Mouse (Mus musculus): ENCODE results near the gene Clstn1. TPM values are rescaled to one million over a fixed set of nuclear protein-coding genes. Genes with fewer than 3 reads are reported as not detected.
A peak's percentile ranks its signal among the peaks of the same experiment; 100 is the strongest.

The Clstn1 gene
- polyA plus RNA-seq, 1 experiment from 2014 or later, result 41.8 TPM

DNA sequence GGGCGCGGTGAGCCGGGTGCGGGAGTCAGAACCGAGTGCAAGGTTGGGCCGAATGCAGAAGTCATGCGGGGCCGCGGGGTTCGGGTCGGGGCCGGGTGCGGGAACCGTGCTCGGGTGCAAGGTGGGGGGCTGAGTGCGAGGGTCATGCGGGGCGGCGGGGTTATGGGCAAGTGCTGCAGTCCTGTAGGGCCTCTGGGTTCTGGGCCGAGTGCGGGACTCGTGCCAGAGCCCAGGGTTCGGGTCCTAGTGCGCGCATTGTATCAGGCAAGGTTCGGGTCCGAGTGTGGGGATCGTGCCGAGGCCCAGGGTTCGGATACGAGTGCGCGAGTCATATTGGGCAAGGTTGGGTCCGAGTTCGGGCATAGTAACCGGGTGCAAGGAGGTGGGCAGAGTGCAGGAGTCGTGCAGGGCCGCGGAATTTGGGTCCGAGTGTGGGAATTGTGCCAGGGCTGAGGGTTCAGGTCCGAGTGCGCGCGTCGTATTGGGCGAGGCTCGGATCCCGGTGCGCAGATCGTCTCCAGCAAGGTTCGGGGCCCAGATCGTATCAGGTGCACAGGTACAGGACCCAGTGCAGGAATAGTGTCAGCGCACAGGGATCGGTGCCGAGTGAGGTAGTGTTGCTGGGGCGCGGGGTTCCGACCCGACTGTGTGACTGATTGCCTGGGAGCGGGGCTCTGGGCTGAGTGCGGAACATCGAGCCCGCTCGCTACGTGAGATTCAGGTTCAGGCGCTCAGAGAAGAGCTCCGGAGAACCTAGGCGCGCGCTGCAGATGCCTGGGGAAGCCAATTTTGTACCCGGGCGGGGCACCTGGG, 721 bp downstream of the Clstn1 start:
- peak; percentile 63 for ATAC-seq (replicated peaks; ENCODE audit: low FRiP score)
- Histone ChIP-seq H3K27ac (no peak overlapping the region), H3K9me3 (replicated peaks) (no peaks in the 10 kb centered on the region)

DNA sequence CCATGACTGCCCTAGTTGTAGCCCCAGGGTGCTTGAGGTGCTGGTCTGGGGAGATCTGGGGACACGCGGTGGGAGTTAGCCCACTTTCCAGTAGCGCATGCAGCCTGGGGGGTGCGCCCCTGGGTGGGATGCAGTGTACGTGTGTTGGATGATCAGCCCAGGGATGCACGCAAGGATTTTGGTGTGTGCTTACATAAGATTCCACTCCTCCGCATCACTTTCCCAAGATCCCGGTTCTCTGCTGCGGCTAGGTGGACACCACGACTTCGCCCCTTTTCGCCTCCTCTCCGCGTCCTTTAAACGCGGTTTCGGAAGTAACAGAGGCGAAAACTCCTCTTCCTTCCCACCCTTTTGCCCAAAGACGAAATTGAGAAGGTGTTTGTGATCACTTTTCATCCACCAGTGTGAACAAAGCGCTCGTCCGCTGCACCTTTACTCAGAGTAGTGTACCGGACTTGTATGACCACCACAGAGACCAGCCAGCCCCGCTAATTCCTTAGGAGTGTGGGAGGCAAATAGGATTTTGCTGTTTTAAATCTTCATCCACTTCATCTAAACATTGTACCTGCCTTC, 1.4 kb downstream of the Clstn1 start:
- H3K4me1 ChIP-seq, result peaks cover 26% of the 10 kb centered on the region
- H3K4me2 ChIP-seq, result peak overlapping the region; percentile 89
- peak overlapping the region; percentile 89 for H3K4me3 ChIP-seq (replicated peaks)
- H3K36me3 ChIP-seq, result no peaks in the 10 kb centered on the region
- peak overlapping the region; percentile 85 for H3K9ac ChIP-seq
- H3K27me3 ChIP-seq, result peaks cover 50% of the 10 kb centered on the region
- no peaks in the 10 kb centered on the region for H3K9me3 ChIP-seq (replicated peaks)
- WGBS, result 5% methylated on average over 24 of the region's 24 CpGs
- no peak; the same call in 1 of the 2 replicates for ATAC-seq (replicated peaks; ENCODE audit: low FRiP score)
- H3K27ac ChIP-seq, result no peak overlapping the region

More for the DNA sequence above, 721 bp downstream of the Clstn1 start:
- H3K4me1 ChIP-seq, result peaks cover 24% of the 10 kb centered on the region
- H3K9ac ChIP-seq, result peak overlapping the region; percentile 85
- peak overlapping the region; percentile 89 for H3K4me3 ChIP-seq (replicated peaks)
- peak overlapping the region; percentile 89 for H3K4me2 ChIP-seq
- peaks cover 50% of the 10 kb centered on the region for H3K27me3 ChIP-seq
- H3K36me3 ChIP-seq, result no peaks in the 10 kb centered on the region
- WGBS, result under 1% methylated on average over 72 of the region's 72 CpGs

DNA sequence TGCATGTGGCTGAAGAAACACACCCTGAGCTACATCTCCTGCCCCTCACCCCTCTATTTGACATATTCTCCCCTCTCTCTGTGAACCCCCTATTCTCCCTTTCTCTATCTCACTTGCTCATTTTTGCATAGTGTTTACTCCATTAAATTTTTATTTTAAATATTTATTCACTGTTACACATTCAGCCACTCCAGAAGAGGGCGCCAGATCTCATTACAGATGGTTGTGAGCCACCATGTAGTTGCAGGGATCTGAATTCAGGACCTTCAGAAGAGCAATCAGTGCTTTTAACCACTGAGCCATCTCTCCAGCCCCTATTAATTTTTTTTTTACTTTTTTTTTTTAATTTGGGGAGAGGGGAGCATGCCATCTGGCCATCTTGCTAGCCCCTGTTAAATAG, 3.9 kb downstream of the Clstn1 start:
- Histone ChIP-seq H3K4me3 (replicated peaks) (no peak overlapping the region), H3K27me3 (peaks cover 35% of the 10 kb centered on the region), H3K36me3 (no peaks in the 10 kb centered on the region), H3K27ac (no peak overlapping the region), H3K9ac (no peak overlapping the region), H3K4me1 (peaks cover 26% of the 10 kb centered on the region), H3K4me2 (no peak overlapping the region), H3K9me3 (replicated peaks) (no peaks in the 10 kb centered on the region)
- no peak for ATAC-seq (replicated peaks; ENCODE audit: low FRiP score)
- 94% methylated on average over 1 of the region's 1 CpGs for WGBS

DNA sequence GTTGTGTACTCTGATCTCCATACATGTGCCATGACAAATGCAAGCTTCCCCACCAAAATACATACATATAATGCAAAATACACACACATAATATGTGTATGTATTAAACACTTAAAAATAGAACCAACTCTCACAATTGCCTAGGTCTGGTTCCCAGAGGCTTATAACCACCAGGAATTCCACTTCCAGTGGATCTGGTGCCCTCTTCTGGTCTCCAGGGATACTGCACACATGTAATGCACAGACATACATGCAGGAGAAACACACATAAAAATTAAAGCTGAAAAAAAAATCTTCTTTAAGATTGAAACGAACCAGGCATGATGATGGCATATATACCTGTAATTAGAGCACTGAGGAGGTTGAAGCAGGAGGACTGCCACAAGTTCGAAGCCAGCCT, 5.2 kb downstream of the Clstn1 start:
- H3K36me3 ChIP-seq, result no peaks in the 10 kb centered on the region
- no peak for ATAC-seq (replicated peaks; ENCODE audit: low FRiP score)
- no peak overlapping the region for H3K27ac ChIP-seq
- no peak overlapping the region for H3K9ac ChIP-seq
- no peak overlapping the region for H3K4me2 ChIP-seq
- 89% methylated on average over 2 of the region's 2 CpGs for WGBS
- H3K4me3 ChIP-seq (replicated peaks), result no peak overlapping the region
- H3K4me1 ChIP-seq, result peaks cover 18% of the 10 kb centered on the region
- H3K27me3 ChIP-seq, result peaks cover 26% of the 10 kb centered on the region
- H3K9me3 ChIP-seq (replicated peaks), result no peaks in the 10 kb centered on the region

DNA sequence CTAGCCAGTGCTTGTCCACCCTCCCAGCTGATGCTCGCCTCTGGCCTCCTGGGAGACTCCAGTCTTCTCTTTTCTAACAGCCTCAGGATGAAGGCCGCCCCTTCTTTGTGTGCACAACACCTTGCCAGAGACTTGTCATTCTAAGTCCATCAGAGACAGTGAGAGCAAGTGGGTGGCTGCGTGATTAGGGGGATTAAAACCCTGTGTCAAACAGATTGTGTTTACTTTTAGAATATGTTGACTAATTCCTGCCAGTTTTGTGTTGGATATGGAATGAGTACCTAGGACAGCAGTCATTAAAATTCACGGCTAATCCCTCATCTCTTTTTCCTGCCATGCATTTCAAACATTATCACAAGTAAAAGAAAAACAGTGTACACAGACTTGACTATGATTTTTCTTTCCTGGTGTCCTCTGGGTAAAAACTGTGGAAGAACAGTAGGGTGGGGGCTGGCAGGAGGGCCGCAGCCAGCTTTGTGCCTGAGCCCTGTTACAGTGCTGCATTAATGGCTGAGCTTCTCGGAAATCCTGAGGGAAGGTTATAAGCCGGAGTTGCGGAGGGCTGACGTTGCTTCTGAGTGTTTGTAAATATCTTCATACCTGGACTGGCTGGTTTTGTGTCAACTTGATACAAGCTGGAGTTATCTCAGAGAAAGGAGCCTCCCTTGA, 8.8 kb downstream of the Clstn1 start:
- 86% methylated on average over 9 of the region's 9 CpGs for WGBS
- ATAC-seq (replicated peaks; ENCODE audit: low FRiP score), result no peak

DNA sequence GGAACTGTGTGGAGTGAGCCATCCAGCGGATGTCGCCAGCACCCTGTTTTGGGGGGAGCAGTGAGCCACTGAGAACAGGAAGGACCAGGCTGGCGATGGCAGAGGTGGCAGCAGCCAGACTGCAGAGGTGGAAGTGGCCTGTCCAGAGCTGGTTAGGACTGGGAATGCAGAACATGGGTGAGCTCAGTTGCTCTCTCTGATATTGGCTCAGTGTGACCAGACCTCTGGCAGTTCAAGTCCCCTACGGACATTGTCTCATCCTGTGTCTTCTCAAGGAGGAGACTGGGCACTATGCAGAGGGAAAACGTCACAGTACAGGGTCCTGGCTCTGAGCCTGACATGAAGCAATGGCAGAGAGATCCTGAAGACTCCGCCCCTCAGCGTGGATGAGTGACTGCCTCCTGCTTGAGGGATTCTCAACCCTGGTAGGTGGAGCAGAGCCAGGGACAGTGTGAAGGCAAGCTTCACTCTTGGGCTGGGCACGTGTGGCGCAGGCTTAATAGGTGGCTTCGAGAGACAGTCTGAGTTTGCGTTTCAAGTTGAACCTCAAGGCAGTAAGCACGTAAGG, 11.5 kb downstream of the Clstn1 start:
- Histone ChIP-seq H3K4me1 (peaks cover 10% of the 10 kb centered on the region), H3K36me3 (no peaks in the 10 kb centered on the region), H3K9me3 (replicated peaks) (no peaks in the 10 kb centered on the region), H3K27ac (no peak overlapping the region), H3K9ac (no peak overlapping the region), H3K4me3 (replicated peaks) (no peak overlapping the region), H3K4me2 (no peak overlapping the region), H3K27me3 (no peaks in the 10 kb centered on the region)
- ATAC-seq (replicated peaks; ENCODE audit: low FRiP score), result no peak
- WGBS, result 74% methylated on average over 12 of the region's 12 CpGs

More for the DNA sequence above, 8.8 kb downstream of the Clstn1 start:
- no peaks in the 10 kb centered on the region for H3K27me3 ChIP-seq
- H3K27ac ChIP-seq, result no peak overlapping the region
- H3K4me2 ChIP-seq, result no peak overlapping the region
- H3K4me3 ChIP-seq (replicated peaks), result no peak overlapping the region
- H3K9ac ChIP-seq, result no peak overlapping the region
- H3K4me1 ChIP-seq, result peaks cover 2% of the 10 kb centered on the region; the same call in 1 of the 2 replicates
- H3K36me3 ChIP-seq, result no peaks in the 10 kb centered on the region
- no peaks in the 10 kb centered on the region for H3K9me3 ChIP-seq (replicated peaks)

DNA sequence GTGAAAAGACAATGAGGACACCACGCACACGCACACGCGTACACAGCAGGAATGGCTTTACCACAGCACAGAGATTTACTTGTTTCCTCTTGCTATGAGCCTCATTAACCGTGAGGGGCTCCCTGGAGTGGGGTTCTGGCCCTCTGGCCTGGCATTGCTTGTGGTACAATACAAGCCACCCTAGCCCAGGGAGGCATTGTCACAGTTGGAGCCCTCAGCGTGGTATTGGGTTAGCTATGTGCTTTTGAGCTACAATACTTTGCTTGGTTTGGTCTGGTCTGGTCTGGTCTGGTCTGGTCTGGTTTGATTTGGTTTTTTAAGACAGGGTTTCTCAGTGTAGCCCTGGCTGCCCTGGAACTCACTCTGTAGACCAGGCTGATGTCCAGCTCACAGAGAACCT, 13.3 kb downstream of the Clstn1 start:
- ATAC-seq (replicated peaks; ENCODE audit: low FRiP score), result no peak
- Histone ChIP-seq H3K27ac (no peak overlapping the region), H3K4me3 (replicated peaks) (no peak overlapping the region), H3K9ac (no peak overlapping the region), H3K4me2 (no peak overlapping the region), H3K36me3 (no peaks in the 10 kb centered on the region), H3K4me1 (peaks cover 10% of the 10 kb centered on the region), H3K27me3 (no peaks in the 10 kb centered on the region), H3K9me3 (replicated peaks) (no peaks in the 10 kb centered on the region)
- 94% methylated on average over 6 of the region's 6 CpGs for WGBS

DNA sequence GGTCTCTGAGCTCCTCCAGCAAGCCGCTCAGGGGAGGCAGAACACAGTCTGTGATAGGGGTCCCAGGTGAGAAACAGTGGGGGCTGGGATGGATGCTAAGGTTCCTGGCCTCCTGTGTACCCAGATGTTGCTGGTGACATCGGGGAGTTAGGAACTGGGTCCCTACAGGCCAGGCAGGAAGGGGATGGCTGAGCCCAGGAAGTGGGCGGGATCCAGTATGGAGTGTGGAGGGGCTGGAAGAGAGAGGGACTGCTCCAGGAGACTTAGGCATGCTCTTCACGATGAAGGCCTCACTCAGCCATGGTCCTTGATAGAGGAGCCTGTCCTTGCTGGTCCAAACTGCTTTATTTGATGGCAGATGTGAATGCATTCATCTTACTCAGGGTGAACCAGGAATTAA, 13.9 kb downstream of the Clstn1 start:
- Histone ChIP-seq H3K9ac (no peak overlapping the region), H3K4me2 (no peak overlapping the region), H3K4me1 (peaks cover 10% of the 10 kb centered on the region), H3K36me3 (no peaks in the 10 kb centered on the region), H3K27me3 (no peaks in the 10 kb centered on the region), H3K27ac (no peak overlapping the region), H3K4me3 (replicated peaks) (no peak overlapping the region), H3K9me3 (replicated peaks) (no peaks in the 10 kb centered on the region)
- 80% methylated on average over 4 of the region's 4 CpGs for WGBS
- ATAC-seq (replicated peaks; ENCODE audit: low FRiP score), result no peak

DNA sequence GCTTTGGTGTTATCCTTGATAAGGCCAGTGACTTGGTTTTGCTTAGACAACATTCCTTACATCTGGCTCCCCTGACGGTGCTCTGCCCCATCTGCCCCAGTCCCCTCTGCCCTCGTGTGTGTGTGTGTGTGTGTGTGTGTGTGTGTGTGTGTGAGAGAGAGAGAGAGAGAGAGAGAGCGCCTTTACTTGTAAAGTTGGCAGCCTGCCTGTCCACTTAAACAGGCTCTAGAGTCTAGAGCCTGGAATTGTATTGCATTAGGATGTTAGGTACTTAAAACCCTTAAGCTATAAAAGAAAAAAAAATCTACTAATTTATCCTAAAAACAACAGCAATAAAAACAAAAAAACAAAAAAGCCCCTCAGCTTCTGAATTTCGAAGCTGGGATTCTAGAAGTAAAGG, 15.2 kb downstream of the Clstn1 start:
- no peak for ATAC-seq (replicated peaks; ENCODE audit: low FRiP score)
- Histone ChIP-seq H3K4me1 (peaks cover 10% of the 10 kb centered on the region), H3K27me3 (no peaks in the 10 kb centered on the region), H3K9me3 (replicated peaks) (no peaks in the 10 kb centered on the region), H3K4me2 (no peak overlapping the region), H3K27ac (no peak overlapping the region), H3K4me3 (replicated peaks) (no peak overlapping the region), H3K36me3 (no peaks in the 10 kb centered on the region), H3K9ac (no peak overlapping the region)
- 30% methylated on average over 4 of the region's 4 CpGs for whole genome bisulfite sequencing

DNA sequence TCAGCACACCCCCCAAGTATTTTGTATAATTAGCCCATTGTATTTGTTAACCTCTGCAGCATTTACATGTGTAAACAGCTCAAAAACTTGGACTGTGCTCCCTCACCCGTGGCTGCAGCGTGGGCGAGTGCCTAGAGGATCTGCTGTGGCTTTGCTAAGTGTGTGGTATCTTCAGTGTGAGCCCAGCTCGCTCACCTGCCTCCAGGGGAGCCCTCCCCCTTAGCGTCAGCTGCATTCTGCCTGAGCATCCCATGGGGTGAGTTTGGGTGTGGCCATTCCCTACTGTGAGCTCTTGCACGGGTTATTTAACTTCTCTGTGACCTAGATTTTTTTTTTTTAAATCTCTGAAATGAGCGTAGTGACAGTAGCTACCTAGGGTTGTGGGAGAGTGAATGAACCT, 16.0 kb downstream of the Clstn1 start:
- Histone ChIP-seq H3K36me3 (no peaks in the 10 kb centered on the region), H3K9ac (no peak overlapping the region), H3K9me3 (replicated peaks) (no peaks in the 10 kb centered on the region), H3K27me3 (no peaks in the 10 kb centered on the region), H3K4me1 (peaks cover 17% of the 10 kb centered on the region), H3K27ac (no peak overlapping the region), H3K4me3 (replicated peaks) (no peak overlapping the region), H3K4me2 (no peak overlapping the region)
- 57% methylated on average over 7 of the region's 7 CpGs for WGBS
- no peak for ATAC-seq (replicated peaks; ENCODE audit: low FRiP score)

DNA sequence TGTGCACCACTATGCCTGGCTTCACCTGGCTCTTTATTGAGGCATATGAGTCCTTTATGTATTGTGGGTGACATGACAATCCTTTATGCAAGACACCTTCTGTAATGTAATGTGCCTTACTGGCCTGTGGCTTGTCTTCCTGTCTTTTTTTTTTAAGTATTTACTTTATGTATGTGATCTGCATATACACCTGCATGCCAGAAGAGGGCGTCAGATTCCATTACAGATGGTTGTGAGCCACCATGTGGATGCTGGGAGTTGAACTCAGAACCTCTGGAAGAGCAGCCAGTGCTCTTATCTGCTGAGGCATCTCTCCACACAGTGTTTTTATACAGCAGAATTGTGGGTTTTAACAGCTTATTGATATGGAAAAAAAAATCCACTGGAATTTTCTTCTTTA, 17.6 kb downstream of the Clstn1 start:
- Histone ChIP-seq H3K9ac (no peak overlapping the region), H3K36me3 (no peaks in the 10 kb centered on the region), H3K27ac (no peak overlapping the region), H3K4me3 (replicated peaks) (no peak overlapping the region), H3K27me3 (no peaks in the 10 kb centered on the region), H3K9me3 (replicated peaks) (no peaks in the 10 kb centered on the region), H3K4me2 (no peak overlapping the region), H3K4me1 (peaks cover 27% of the 10 kb centered on the region)
- WGBS, result 63% methylated on average over 1 of the region's 1 CpGs
- no peak for ATAC-seq (replicated peaks; ENCODE audit: low FRiP score)

DNA sequence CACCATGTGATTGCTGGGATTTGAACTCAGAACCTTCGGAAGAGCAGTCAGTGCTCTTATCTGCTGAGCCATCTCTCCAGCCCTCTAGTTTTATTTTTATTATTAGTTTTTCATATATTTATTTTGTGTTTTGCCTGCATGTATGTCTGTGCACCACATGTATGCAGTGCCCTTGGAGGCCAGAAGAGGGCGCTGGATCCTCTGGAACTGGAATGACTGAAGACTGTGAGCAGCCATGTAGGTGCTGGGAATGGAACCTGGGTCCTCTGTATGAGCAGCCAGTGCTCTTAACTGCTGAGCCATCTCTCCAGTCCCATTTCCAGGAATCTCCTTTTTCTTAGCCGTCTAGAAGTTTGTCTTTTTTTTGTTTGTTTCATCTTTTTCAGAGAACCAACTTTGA, 18.2 kb downstream of the Clstn1 start:
- Histone ChIP-seq H3K4me2 (no peak overlapping the region), H3K9me3 (replicated peaks) (no peaks in the 10 kb centered on the region), H3K27me3 (no peaks in the 10 kb centered on the region), H3K9ac (no peak overlapping the region), H3K4me1 (peaks cover 28% of the 10 kb centered on the region), H3K4me3 (replicated peaks) (no peak overlapping the region), H3K27ac (no peak overlapping the region), H3K36me3 (no peaks in the 10 kb centered on the region)
- no peak for ATAC-seq (replicated peaks; ENCODE audit: low FRiP score)
- 82% methylated on average over 3 of the region's 3 CpGs for WGBS
